Mouse (Mus musculus) small intestine, adult 2 months (tissue): ENCODE data around the gene Nobox.

Source experiments
- CTCF ChIP-seq: fragments of 200-500 bp; IDR thresholded peaks from 2 replicates; pipeline ENCODE4 v1.5.1; 2012; ENCODE audit warnings: low read depth, mild to moderate bottlenecking, control low read depth, inconsistent platforms, low read length, moderate library complexity, mixed read lengths; ENCODE audit not compliant: insufficient replicate concordance, insufficient read length; ENCODE audit errors: extremely low read depth
- POLR2A ChIP-seq: fragments of 200-500 bp; IDR thresholded peaks from 2 replicates; pipeline ENCODE4 v1.6.1; 2012; ENCODE audit warnings: low read depth, mild to moderate bottlenecking, control low read depth, inconsistent platforms, low read length, moderate library complexity

- TF ChIP-seq CTCF (no peak), POLR2A (no peak)
Observed at GRCm38 (mm10) chr6:43337491-43337961, 28.2 kb upstream of the Nobox start.
